Mouse (Mus musculus) gastrocnemius, adult 8-10 months (tissue): ENCODE measurements at regions not wholly inside any gene's neighbourhood (a gene's known extent, or its start where the extent isn't known, plus 50 kb on each side); places are given as distances from the start of the nearest gene placed in this dataset.
"Not testable (repeated sequence)": the region's sequence is repeated elsewhere in the genome, so short reads cannot be mapped to it uniquely, and the experiment has no call there.

Experiments
- DNase-seq, 2 experiments: peaks; one replicate each; pipeline ENCODE4 v3.0.0; 2022; ENCODE audit warnings: low spot score in 2 of 2

DNA sequence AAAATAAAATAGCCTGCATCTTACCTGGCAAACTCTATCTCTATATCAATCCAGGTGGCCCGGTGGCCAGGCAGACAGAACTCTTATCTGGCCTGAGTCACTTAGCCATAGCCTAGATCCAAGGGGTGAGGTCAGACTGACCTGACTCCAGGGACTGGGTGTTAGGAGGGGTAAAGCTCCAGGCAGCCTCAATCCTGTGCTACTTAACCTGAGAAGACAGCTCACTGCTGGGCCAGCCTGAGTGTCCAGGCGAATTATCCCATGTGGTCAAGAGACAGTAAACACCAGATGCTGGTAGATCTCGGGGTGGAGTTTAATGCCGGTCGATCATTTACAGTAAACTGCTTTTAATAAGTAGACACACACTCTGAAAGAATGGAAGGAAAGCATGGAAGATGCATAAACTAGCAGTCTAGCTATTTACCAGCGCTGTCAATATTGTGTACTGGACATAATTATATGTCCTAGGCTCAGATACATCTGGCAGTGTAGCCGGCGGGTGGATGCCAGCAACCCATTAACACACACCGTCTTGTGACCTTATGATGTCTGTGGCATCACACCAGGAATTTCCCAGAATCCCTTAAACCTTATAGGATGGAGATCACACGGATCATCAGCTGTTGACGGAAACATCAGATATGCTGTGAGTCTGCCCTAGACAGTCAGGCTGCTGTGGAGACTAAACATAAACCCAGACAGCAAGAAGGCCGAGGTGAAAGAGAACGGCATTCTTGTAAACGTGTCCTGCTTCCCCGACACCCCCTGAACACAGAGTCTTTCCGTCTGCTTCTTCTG is 153.9 kb upstream of the Ubl3 start:
- DNase-seq: peak; percentile 37 to 58

DNA sequence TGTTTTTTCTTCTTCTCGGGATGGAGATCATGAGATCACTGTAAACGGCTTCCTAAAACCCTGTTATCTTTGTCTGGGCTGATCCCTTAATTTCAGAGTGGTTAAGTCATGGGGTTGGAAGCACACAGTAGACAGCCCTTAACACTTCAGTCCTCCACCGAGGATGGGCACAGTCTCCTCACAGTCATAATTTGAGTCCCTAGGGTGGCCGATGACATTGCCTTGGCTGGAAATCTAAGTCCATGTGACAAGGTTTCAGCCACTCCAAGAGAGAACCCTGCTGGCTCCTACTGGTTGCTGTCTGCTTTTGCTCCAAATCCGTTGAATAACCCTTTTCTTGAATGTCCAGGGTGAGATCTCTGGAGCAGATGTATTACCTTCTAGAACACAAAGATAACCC is 152.2 kb upstream of the Ubl3 start:
- peak; percentile 25 to 28 for DNase-seq

DNA sequence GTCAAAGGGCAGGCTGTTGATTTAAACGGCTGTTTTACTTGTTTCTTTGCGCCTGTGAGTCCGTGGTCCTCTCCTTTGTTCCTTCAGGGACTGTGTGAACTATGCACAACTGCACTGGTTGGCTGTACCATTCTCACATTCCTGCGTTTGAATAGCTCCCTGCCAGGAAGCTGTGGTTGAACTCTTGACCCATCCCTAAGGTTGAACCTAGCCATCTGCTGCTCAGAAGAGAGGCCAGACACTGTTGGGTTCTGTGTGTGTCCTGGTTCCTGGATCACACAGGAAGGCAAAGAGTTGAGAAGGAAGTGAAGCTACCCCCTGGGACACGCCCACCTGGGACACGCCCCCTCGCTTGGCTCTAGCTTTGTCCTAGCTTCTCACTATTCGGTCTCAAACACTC is 149.3 kb upstream of the Ubl3 start:
- DNase-seq: no peak

DNA sequence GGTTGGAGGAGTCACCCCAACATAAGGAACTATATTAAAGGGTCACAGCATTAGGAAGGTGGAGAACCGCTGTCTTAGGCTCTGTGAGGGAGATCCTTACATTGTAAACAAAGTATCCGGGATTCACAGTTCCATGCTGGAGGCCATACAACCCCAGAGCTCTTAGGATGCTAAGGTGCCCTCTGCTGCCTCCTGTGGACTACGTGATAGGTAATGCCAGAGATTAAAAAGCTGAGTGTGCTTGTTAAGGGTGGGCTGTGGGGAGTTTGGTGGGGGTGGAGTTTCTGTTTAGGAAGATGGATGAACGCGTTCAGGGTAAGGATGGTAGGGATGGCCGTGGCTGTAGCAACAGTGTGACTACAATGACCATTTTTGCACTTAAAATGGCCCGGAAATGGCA is 148.4 kb upstream of the Ubl3 start:
- DNase-seq: no peak

DNA sequence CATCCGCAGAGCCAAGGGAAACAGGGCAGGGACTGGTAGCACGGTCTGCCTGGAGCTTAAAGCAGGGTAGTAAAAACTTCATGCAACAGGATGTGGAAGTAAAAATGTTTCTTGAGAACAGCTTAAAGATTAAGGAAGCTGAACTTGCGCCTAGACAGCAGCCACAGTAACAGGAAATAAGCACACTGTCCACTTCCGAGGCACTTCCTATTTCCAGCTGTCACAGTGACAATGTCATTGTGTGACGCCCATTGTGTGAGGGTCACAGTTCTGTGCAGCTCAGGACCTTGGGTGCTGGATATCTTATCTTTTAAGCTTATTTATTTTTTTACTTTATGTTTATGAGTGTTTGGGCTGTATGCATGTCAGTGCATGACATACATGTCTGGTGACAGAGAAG is 147.7 kb upstream of the Ubl3 start:
- DNase-seq: no peak

DNA sequence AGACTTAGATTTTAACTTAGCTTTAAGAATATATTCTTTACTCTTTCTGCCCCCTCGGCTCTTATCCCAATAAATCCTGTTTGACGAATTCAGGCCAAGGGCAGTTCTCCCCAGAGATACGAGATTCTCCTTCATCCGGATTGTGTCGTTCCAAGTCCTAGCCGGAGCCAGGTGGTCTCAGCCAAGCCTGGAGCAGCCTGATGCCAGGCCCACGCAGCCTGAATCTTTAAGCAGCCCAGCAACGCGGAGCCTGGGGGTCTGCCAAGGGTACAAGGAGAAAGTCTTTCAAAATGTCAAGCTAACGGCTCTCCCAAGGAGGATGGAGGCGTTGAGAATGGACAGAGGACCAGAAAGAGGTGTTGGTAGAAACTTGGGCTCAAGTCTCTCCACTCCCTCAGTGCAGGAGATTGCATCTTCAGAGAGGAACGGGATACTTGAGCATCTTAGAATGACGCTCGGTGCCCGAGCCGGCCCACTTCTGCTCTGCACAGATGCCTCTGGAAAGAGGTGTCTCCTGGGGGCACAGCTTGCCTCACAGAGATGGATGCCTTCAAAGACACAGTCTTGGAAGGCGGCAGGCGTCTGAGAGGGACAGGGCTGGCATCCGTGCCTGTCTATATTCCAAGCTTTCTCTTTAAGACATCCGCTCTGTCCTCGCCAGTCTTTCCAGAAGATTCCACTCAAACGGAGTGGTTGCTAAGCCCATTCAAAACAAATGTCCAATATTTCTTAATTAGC is 145.2 kb upstream of the Ubl3 start:
- no peak for DNase-seq

DNA sequence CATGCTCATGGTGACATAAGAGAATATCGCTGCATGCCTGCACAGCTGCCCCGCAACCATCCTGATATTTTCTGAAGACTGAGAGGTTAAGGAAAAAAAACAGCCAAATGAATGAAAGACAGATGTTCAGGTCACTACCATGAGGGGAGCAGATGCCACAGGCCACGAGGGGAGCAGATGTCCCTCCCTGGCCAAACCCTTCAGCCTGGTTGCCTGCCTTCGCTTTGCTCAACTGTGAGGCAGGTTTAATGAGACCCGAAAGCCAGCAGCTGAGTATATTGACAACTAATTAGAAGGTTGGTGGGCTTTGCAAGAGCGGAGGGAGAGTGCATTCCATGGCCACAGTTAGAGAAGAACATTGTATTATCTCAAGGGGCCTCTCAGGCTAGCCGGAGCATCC is 141.8 kb upstream of the Ubl3 start:
- DNase-seq: no peak

DNA sequence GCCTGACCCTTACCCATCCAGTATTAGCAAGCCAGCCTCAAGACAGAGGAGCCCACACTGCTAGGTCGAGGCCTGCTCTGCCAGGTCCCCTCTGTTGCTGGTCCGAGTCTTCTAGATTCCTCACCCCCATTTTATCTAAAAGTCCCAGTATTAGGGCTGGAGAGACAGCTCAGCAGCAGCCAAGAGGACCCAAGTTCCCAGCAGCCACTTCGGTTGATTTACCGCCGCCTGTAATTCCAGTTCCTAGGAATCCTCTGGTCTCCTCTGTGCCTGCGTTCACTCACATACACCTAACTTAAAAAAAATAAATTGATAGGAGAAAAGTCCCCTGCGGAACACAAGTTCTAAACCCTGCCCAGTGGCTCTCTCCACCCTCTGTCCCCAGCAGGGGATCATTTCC is 138.9 kb upstream of the Ubl3 start:
- no peak for DNase-seq

DNA sequence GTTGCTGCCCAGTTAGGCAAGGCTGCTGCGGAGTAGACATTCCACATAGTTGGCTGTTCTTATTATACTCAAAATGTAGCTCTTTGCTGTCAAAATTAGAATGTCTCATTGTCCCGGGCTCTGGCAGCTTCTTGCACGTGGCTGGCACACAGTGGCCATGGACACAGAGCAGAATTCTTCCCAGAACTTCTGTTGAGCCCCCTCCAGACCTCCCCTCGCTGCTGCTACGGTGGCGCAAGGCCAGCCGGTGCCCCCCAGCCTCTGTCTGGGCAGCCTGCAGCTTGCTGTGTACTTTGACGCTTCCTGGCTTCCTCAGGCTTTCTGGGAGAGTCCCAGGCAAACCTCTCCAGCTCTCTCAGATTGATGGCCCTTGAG is 138.2 kb upstream of the Ubl3 start:
- DNase-seq: no peak

DNA sequence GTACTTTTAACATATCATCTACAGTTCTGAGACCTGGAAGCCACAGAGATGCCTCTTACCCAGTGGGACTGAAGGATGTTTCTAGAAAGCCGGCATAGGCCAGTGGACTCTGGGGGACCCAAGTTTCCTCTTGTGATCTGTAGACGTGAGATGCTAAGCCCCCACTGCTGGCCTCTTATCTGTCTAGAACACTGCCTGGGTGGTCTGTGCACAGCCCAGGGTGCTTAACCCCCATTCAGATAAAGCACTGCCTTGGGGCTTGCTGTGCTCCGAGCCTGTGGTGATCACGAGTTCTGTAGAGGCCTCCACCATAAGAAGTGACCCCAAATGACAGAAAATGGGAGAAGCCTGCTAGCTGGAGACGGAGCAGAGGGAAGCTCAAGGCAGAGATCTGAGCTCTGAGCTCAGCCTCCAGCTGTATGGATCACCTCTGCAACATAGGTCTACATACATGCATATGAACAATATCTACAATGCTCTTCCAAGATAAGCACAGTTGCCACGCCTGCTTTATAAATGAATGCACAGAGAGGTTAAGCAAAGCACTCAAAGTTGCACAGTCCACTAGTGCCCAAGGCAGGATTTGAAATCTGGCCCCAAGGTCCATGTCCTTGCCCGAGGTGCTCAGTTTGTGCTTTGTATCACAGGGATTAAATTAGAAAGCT is 137.7 kb upstream of the Ubl3 start:
- no peak for DNase-seq

DNA sequence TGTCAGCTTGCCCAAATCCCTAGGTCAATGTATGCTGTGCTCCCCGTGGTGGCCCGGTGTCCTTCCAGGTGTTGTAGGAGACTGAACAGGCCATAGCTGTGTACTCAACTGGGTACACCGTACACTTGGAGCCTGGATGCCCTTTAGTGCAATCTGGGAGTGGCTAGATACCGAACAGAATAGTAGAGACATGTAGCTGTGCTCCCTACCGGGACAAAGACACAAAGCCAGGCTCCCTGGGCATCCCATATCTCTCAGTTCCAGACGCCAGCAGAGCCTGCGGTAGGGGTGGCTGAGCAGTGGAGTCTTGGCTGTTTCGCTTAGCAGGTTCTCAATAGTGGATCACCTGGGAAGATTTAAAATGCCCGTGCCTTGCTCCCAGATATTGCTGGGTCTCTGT is 136.7 kb upstream of the Ubl3 start:
- no peak for DNase-seq

DNA sequence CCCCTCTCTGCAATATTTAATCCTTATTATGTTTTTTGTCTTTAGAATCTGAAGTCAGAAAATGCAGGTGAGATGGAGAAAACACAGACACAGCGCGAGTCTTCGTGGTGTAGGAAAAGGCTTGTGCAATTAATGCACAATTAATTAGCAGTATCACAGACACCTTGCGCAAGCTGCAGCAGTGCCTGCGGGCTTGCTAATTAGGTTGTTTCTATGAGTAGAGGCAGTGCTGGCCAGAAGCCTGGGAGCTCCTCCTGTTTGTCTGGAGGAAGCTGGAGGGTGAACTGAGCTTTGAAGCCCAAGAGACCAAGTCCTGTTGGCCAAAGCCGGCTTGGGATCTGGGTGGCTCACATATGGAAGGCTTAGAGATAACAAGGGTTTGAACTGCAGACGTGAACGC is 135.9 kb upstream of the Ubl3 start:
- DNase-seq: no peak

DNA sequence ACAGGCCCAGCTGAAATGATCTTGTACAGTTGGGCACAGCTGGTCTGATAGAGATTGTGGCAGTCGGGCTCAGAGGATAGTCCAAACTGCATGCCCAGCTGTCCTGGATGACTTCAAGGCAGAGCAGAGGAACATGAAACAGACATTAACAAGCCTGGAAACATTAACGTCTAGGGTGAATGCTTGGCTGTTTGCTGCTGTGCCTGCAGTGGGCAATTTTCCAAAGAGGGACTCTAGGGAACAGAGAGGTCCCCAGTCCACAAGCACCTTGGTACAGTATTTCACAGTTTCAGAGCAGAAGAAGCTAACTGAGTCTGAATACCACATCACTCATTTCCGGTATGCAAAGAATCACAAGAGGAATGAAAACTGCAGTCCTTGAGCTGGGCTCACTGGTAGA is 135.2 kb upstream of the Ubl3 start:
- no peak for DNase-seq

DNA sequence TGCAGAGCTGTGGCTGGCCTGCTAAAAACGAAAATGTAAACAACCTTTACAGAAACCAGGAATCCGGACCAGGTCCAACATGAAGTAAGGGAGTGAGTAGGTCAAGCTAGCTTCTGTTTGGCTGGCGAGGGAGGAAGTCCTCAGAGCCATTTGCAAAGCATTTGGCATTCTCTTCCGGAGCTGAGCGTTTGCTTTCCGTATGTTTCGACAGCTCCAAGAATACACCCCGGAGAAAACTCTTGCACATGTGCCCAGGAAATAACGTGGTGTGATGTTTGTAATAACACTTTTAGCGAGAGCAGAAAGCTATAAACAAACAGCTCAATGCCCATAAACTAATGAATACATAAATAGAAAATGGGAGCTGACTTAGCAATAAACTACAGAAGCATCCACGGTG is 131.6 kb upstream of the Ubl3 start:
- no peak for DNase-seq

DNA sequence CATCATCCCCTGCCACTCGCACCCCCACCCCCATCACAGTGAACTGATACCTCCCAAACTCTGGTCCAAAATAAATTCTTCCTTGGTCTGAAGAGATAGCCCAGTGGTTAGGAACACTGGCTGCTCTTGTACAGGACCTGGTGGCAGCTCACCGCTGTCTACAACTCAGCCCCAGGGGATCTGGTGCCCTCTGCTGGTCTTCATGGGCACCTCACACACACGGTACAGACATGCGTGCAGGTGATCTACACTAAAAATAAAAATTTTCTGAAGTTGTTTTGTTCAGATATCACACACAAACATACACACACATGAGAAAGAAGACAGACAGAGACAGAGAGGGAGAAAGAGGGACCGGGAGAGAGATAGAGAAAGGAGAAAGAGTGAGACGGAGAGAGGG is 130.0 kb upstream of the Ubl3 start:
- DNase-seq: no peak

DNA sequence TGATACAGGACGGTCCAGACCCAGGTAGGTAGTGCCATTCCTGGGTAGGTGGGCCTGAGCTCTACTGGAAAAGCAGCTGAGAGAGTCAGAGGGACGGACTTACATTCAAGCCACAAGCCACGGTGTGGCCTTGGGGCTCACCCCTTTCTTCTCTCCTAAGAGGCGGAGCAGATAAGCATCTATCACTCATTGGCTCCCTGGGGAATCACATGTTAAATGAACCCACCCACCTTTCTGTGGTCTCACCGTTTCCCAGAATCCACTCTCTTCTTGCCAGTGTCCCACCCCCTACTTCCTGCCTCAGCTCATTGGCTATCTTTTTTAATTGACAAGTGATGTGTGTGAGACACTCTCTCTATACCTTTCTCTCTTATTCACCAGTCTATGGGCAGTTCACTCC is 127.8 kb upstream of the Ubl3 start:
- no peak for DNase-seq

DNA sequence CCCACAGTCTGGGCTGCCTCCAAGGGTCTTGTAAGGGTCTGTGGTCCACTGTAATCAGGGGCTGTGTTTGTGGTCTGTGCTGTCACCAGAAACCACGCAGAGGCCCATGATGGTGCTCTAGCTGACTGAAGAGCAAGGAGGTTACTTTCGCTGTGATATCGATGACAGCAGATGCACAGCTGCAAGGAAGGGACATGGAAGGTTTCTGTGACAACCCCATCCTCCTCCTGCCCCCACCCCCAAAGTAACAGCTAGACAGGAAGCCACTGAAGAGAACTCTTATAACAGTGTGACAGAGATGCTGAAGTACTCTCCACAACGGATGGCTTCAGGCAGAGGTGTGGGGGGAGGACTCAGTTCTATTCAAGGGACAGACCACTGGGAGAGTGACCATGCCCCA is 127.0 kb upstream of the Ubl3 start:
- no peak for DNase-seq

DNA sequence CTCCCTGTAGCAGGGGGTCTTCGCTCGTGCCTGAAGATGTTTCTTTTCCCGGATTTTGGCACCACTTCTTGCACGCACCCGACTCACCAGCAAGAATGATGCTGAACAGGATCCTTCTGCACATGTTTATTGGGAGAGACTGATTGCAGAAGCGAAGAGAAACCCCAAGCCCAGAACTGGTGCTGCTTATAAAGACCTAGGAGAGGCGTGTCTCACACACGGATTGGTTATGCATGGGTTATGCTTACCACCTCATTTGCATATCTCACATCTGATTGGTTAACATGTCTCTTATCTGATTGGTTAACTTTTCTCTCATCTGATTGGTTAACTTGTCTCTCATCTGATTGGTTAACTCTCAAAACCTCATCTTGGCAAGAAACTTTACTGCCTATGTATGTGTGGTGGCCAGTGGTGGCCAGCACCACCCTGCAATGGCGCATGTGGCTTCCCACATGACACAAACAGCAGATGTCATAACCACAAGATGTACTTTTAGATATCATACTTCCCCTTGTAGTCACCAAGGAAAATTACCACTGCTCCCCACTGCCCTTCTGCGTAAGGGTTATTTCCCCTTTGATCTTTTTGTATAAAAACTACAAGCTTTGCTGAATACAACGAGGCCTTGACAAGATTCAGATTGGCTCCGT is 125.8 kb upstream of the Ubl3 start:
- DNase-seq: not testable (repeated sequence)

DNA sequence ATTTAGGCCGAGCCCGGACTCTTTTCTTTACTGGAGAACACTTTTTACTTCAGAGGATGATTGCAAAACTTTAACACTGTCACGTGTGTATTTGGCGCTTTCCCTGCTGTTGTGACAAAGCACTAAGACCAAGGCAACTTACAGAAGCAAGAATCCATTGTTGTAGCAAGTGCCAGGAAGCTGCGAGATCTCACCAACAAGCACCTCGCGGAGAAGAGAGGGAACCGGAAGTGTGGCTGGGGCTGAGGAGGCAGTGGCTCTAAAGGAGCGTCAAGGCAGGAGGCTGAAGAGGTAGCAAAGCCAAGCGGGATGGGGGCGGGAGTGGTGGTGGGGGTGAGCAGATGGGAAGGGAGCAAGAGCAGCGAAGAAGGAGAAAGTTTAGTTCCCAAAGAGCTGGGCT is 121.7 kb upstream of the Ubl3 start:
- no peak for DNase-seq

DNA sequence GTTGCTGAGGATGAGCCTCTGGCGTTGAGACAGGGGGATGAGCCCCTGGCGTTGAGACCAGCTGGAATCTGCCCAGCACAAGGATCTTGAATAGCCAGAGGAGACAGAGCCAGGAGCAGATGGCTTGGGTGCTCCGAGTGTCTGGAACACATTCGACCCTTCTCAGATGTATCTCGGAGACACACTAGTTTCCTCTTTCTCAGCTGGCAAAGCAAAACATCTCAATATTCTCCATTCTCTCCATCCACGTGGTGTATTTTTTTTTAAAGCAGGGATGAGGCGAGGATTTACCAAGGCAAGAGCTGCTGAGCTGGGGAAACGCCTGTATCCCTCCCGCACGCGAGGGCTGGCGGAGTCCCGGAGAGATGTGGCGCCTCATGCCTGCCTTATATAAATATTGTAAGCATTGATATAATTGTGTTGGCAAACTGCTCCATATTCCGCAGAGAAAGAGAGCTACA is 109.7 kb upstream of the Ubl3 start:
- peak; percentile 47 to 63 for DNase-seq

DNA sequence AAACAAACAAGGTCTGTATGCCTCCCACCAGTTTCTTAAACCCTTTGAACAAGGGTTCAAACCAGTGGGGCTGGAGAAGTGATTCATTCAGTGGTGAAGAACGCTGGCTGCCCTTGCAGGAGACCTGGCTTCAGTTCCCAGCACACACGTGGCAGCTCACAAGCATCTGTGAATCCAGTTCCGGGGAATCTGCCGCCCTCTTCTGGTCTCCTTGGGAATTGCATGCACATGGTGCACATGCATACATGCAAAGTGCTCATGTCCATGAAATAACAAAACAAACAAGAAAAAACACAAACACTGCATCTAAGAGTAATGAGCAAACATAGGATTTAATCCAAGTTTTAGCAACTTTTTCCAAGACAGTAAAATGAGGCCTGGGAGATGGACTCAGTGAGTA is 108.5 kb upstream of the Ubl3 start:
- DNase-seq: no peak
